Mouse (Mus musculus) kidney, embryonic 16.5 days (tissue): Measurements from ENCODE around the gene Pdcd7. TPM values are rescaled to one million over a fixed set of nuclear protein-coding genes. Genes with fewer than 3 reads are reported as not detected.

Experiments
- ATAC-seq: fragments of 200-750 bp; cut with Nextera tagmentation; 2 replicates; pipeline ENCODE4 v1.8.0; 2017; ENCODE audit warnings: moderate TSS enrichment; ENCODE audit not compliant: low FRiP score, low TSS enrichment
- H3K27ac ChIP-seq: fragments of 300-500 bp; sonication (generic); 2 replicates; pipeline ENCODE4 v1.5.1; 2014; ENCODE audit warnings: low read length
- H3K27me3 ChIP-seq: fragments of 300-500 bp; sonication (generic); 2 replicates; pipeline ENCODE4 v1.6.1; 2014; ENCODE audit warnings: low read length, control low read depth, mixed read lengths; ENCODE audit not compliant: insufficient read depth
- H3K36me3 ChIP-seq: fragments of 300-500 bp; sonication (generic); 2 replicates; pipeline ENCODE4 v1.6.1; 2014; ENCODE audit warnings: low read length, control low read depth, mixed read lengths; ENCODE audit not compliant: insufficient read depth
- H3K4me1 ChIP-seq: fragments of 300-500 bp; sonication (generic); 2 replicates; pipeline ENCODE4 v1.6.1; 2014; ENCODE audit warnings: low read length, control low read depth, mixed read lengths; ENCODE audit not compliant: insufficient read depth
- H3K4me2 ChIP-seq: fragments of 300-500 bp; sonication (generic); replicated peaks from 2 replicates; pipeline ENCODE4 v1.6.1; 2014; ENCODE audit warnings: low read depth, low read length
- H3K4me3 ChIP-seq: fragments of 300-500 bp; sonication (generic); 2 replicates; pipeline ENCODE4 v1.5.1; 2014; ENCODE audit warnings: mild to moderate bottlenecking, low read length
- H3K9ac ChIP-seq: fragments of 300-500 bp; sonication (generic); replicated peaks from 2 replicates; pipeline ENCODE4 v1.6.1; 2014; ENCODE audit warnings: low read length
- H3K9me3 ChIP-seq: fragments of 300-500 bp; sonication (generic); 2 replicates; pipeline ENCODE4 v1.6.1; 2016; ENCODE audit warnings: low read length, control low read depth
- WGBS: fragments of 180-500 bp; shearing (Covaris S2); extraction: QIAGEN DNeasy Blood & Tissue Kit; methylation state at CpG from one replicate; pipeline ENCODE4 v1.1.7; 2014; 5-methylcytosine and 5-hydroxymethylcytosine counted together
- polyA plus RNA-seq: library from polyadenylated mRNA; unstranded; fragments of >200 nt; fragmentation: Nextera tagmentation; extraction: Ambion mirVana; gene quantifications from 2 replicates; pipeline ENCODE4 v1.2.1, GENCODE M21; 2015

The Pdcd7 gene
- polyA plus RNA-seq, 1 experiment from 2014 or later: 6.1 TPM

DNA sequence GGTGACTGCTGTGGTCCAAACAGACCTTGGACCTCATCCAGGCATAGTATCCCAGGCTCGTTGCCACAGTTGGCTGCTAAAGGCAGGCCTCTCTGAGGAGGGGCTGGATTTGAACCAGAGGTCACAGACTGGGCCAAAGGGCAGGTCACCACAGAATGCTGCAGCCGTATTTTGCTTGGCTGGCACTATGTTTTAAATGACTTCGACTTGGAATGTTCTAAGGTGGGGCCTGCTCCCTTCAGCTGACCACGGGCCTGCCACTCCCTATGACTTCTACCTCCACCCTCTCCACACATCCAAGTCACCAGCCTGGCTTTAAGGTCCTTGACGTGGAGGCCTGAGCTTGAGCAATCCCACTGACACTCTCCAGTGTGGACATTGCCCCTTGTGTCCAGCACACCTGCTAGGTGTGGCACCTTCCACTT is 63.0 kb downstream of the Pdcd7 start:
- ATAC-seq: peak; percentile 49; the same call in 1 of the 2 replicates
- Histone ChIP-seq H3K4me2 (no peak overlapping the region), H3K36me3 (no peaks in the 10 kb centered on the region), H3K9me3 (no peaks in the 10 kb centered on the region), H3K4me3 (no peak overlapping the region), H3K4me1 (no peaks in the 10 kb centered on the region), H3K27me3 (no peaks in the 10 kb centered on the region), H3K27ac (no peak overlapping the region), H3K9ac (no peak overlapping the region)
- WGBS: 50% methylated on average over 5 of the region's 5 CpGs

Other genes with a start within 250 kb of the Pdcd7 start
- 10.9 and 12.0 TPM in 2 replicates for gene Igdcc4, start 244.6 kb upstream of the Pdcd7 start, polyA plus RNA-seq
- 3.2 and 3.3 TPM in 2 replicates for gene Igdcc3, start 204.9 kb upstream of the Pdcd7 start, polyA plus RNA-seq
- gene Parp16, start 150.8 kb upstream of the Pdcd7 start, polyA plus RNA-seq: 7.4 and 8.6 TPM in 2 replicates
- gene Cilp, start 80.9 kb upstream of the Pdcd7 start, polyA plus RNA-seq: 0.76 and 0.82 TPM in 2 replicates
- gene Clpx, start 51.8 kb upstream of the Pdcd7 start, polyA plus RNA-seq: 54.5 and 56.7 TPM in 2 replicates
- gene Ubap1l, start 14.9 kb downstream of the Pdcd7 start, polyA plus RNA-seq: 0.17 and 0.19 TPM in 2 replicates
- 2.2 and 2.6 TPM in 2 replicates for gene Kbtbd13, start 45.5 kb downstream of the Pdcd7 start, polyA plus RNA-seq
- 15.0 and 18.0 TPM in 2 replicates for gene Rasl12, start 52.4 kb downstream of the Pdcd7 start, polyA plus RNA-seq
- gene Slc51b, start 76.9 kb downstream of the Pdcd7 start, polyA plus RNA-seq: 6.4 and 8.1 TPM in 2 replicates
- gene Mtfmt, start 89.7 kb downstream of the Pdcd7 start, polyA plus RNA-seq: 23.0 and 25.1 TPM in 2 replicates
- 112 and 121 TPM in 2 replicates for gene Spg21, start 114.8 kb downstream of the Pdcd7 start, polyA plus RNA-seq
- not detected in 2 replicates for gene Ankdd1a, start 174.1 kb downstream of the Pdcd7 start, polyA plus RNA-seq
- 18.7 and 19.4 TPM in 2 replicates for gene Plekho2, start 233.9 kb downstream of the Pdcd7 start, polyA plus RNA-seq
- 15.5 and 16.9 TPM in 2 replicates for gene Pif1, start 241.1 kb downstream of the Pdcd7 start, polyA plus RNA-seq